Mouse (Mus musculus): ENCODE measurements around the gene Gm49776. TPM values are rescaled to one million over a fixed set of nuclear protein-coding genes. Genes with fewer than 3 reads are reported as not detected.
"Not testable (repeated sequence)": the region's sequence is repeated elsewhere in the genome, so short reads cannot be mapped to it uniquely, and the experiment has no call there.

Gm49776 gene
- polyA plus RNA-seq, 1 experiment from 2014 or later = not detected

- Histone ChIP-seq H3K9me3 (ENCODE audit: control insufficient read depth, low read length) (no peaks in the 10 kb centered on the region), H3K27ac (ENCODE audit: low read depth, low read length) (no peak overlapping the region), H3K9ac (ENCODE audit: low read length) (no peak overlapping the region), H3K36me3 (ENCODE audit: control insufficient read depth, insufficient read depth, low read length) (no peaks in the 10 kb centered on the region), H3K27me3 (ENCODE audit: control insufficient read depth, insufficient read depth, low read length) (no peaks in the 10 kb centered on the region), H3K4me3 (ENCODE audit: low read depth, low read length) (no peak overlapping the region), H3K4me1 (ENCODE audit: control insufficient read depth, insufficient read depth, low read length) (peaks cover 6% of the 10 kb centered on the region), H3K4me2 (no peak overlapping the region)
- WGBS = 91% methylated on average over 2 of the region's 2 CpGs
- DNase-seq (ENCODE audit: low spot score, missing footprints) (no peak), ATAC-seq (ENCODE audit: low FRiP score) (no peak)
These were observed 58.1 kb downstream of the Gm49776 start for GRCm38 (mm10) chr16:18200062-18200461.

- no peak overlapping the region for H3K9ac ChIP-seq (ENCODE audit: low read length)
- ATAC-seq (ENCODE audit: low FRiP score) (peak; percentile 53), DNase-seq (ENCODE audit: low spot score, missing footprints) (no peak)
- H3K4me2 ChIP-seq = no peak overlapping the region
- H3K27ac ChIP-seq (ENCODE audit: low read depth, low read length) = no peak overlapping the region
- WGBS = 81% methylated on average over 10 of the region's 10 CpGs
- H3K4me1 ChIP-seq (ENCODE audit: control insufficient read depth, insufficient read depth, low read length) = peaks cover 6% of the 10 kb centered on the region
- H3K4me3 ChIP-seq (ENCODE audit: low read depth, low read length) = no peak overlapping the region
- H3K9me3 ChIP-seq (ENCODE audit: control insufficient read depth, low read length) = no peaks in the 10 kb centered on the region
- H3K36me3 ChIP-seq (ENCODE audit: control insufficient read depth, insufficient read depth, low read length) = no peaks in the 10 kb centered on the region
- H3K27me3 ChIP-seq (ENCODE audit: control insufficient read depth, insufficient read depth, low read length) = no peaks in the 10 kb centered on the region
These were observed 59.6 kb downstream of the Gm49776 start for GRCm38 (mm10) chr16:18198365-18199098.

GRCm38 (mm10) chr16:18197881-18198280, 60.2 kb downstream of the Gm49776 start:
- peaks cover 6% of the 10 kb centered on the region for H3K4me1 ChIP-seq (ENCODE audit: control insufficient read depth, insufficient read depth, low read length)
- WGBS = 83% methylated on average over 6 of the region's 6 CpGs
- ATAC-seq (ENCODE audit: low FRiP score) (no peak), DNase-seq (ENCODE audit: low spot score, missing footprints) (no peak)
- H3K4me3 ChIP-seq (ENCODE audit: low read depth, low read length) = no peak overlapping the region
- no peak overlapping the region for H3K4me2 ChIP-seq
- H3K36me3 ChIP-seq (ENCODE audit: control insufficient read depth, insufficient read depth, low read length) = no peaks in the 10 kb centered on the region
- no peaks in the 10 kb centered on the region for H3K27me3 ChIP-seq (ENCODE audit: control insufficient read depth, insufficient read depth, low read length)
- no peak overlapping the region for H3K9ac ChIP-seq (ENCODE audit: low read length)
- no peak overlapping the region for H3K27ac ChIP-seq (ENCODE audit: low read depth, low read length)
- no peaks in the 10 kb centered on the region for H3K9me3 ChIP-seq (ENCODE audit: control insufficient read depth, low read length)

GRCm38 (mm10) chr16:18195561-18195960, 62.6 kb downstream of the Gm49776 start:
- H3K36me3 ChIP-seq (ENCODE audit: control insufficient read depth, insufficient read depth, low read length); H3K4me3 ChIP-seq (ENCODE audit: low read depth, low read length); H3K27ac ChIP-seq (ENCODE audit: low read depth, low read length); H3K4me2 ChIP-seq; H3K9me3 ChIP-seq (ENCODE audit: control insufficient read depth, low read length); H3K27me3 ChIP-seq (ENCODE audit: control insufficient read depth, insufficient read depth, low read length); ATAC-seq (ENCODE audit: low FRiP score); DNase-seq (ENCODE audit: low spot score, missing footprints); H3K4me1 ChIP-seq (ENCODE audit: control insufficient read depth, insufficient read depth, low read length); H3K9ac ChIP-seq (ENCODE audit: low read length): not testable (repeated sequence)
- WGBS = 52% methylated on average over 3 of the region's 3 CpGs

MicroRNAs within 50 kb of the gene (microRNA counts, 519-probe panel; counts per million panel counts)
- not detected for microRNA mmu-miR-1306

Small RNA genes within 50 kb of the gene (microRNA-seq; reads per million reads assigned to microRNA genes)
- gene Gm24572 (4.7 reads per million, percentile 22 among the genes with 10 or more reads in this experiment), gene Mir1306 (757 reads per million, percentile 75 among the genes with 10 or more reads in this experiment)

Other genes starting within 250 kb of the Gm49776 start
- 128 and 134 TPM in 2 replicates for gene Dgcr6, start 205.5 kb downstream of the Gm49776 start, polyA plus RNA-seq (2014; fragmentation: Nextera tagmentation; extraction: Ambion mirVana)
- 6.9 and 7.6 TPM in 2 replicates for gene Prodh, start 168.1 kb downstream of the Gm49776 start, polyA plus RNA-seq (2014; fragmentation: Nextera tagmentation; extraction: Ambion mirVana)
- gene Rtn4r, start 130.7 kb downstream of the Gm49776 start, polyA plus RNA-seq (2014; fragmentation: Nextera tagmentation; extraction: Ambion mirVana) = 2.2 and 2.7 TPM in 2 replicates
- not detected in 2 replicates for gene Ccdc188, start 40.4 kb downstream of the Gm49776 start, polyA plus RNA-seq (2014; fragmentation: Nextera tagmentation; extraction: Ambion mirVana)
- gene Zdhhc8, start 23.2 kb downstream of the Gm49776 start, polyA plus RNA-seq (2014; fragmentation: Nextera tagmentation; extraction: Ambion mirVana) = 7.1 and 8.4 TPM in 2 replicates
- 90.4 and 104 TPM in 2 replicates for gene Trmt2a, start 9.6 kb downstream of the Gm49776 start, polyA plus RNA-seq (2014; fragmentation: Nextera tagmentation; extraction: Ambion mirVana)
- gene Ranbp1, start 9.6 kb downstream of the Gm49776 start, polyA plus RNA-seq (2014; fragmentation: Nextera tagmentation; extraction: Ambion mirVana) = 1,256 and 1,339 TPM in 2 replicates
- 33.1 and 34.9 TPM in 2 replicates for gene Dgcr8, start 30.9 kb upstream of the Gm49776 start, polyA plus RNA-seq (2014; fragmentation: Nextera tagmentation; extraction: Ambion mirVana)
- gene Tango2, start 89.8 kb upstream of the Gm49776 start, polyA plus RNA-seq (2014; fragmentation: Nextera tagmentation; extraction: Ambion mirVana) = 38.9 and 39.2 TPM in 2 replicates
- 66.9 and 71.0 TPM in 2 replicates for gene Arvcf, start 89.9 kb upstream of the Gm49776 start, polyA plus RNA-seq (2014; fragmentation: Nextera tagmentation; extraction: Ambion mirVana)
- gene Txnrd2, start 168.1 kb upstream of the Gm49776 start, polyA plus RNA-seq (2014; fragmentation: Nextera tagmentation; extraction: Ambion mirVana) = 21.0 and 22.7 TPM in 2 replicates
- gene Comt, start 168.5 kb upstream of the Gm49776 start, polyA plus RNA-seq (2014; fragmentation: Nextera tagmentation; extraction: Ambion mirVana) = 50.8 and 52.5 TPM in 2 replicates
- 10.3 and 12.9 TPM in 2 replicates for gene Gnb1l, start 240.4 kb upstream of the Gm49776 start, polyA plus RNA-seq (2014; fragmentation: Nextera tagmentation; extraction: Ambion mirVana)
- gene Rtl10, start 240.6 kb upstream of the Gm49776 start, polyA plus RNA-seq (2014; fragmentation: Nextera tagmentation; extraction: Ambion mirVana) = 2.0 and 2.1 TPM in 2 replicates

Measured in midbrain, embryonic 11.5 days (tissue).